ENCODE assay signal across 15 mouse cellular contexts in the genomic region with DNA sequence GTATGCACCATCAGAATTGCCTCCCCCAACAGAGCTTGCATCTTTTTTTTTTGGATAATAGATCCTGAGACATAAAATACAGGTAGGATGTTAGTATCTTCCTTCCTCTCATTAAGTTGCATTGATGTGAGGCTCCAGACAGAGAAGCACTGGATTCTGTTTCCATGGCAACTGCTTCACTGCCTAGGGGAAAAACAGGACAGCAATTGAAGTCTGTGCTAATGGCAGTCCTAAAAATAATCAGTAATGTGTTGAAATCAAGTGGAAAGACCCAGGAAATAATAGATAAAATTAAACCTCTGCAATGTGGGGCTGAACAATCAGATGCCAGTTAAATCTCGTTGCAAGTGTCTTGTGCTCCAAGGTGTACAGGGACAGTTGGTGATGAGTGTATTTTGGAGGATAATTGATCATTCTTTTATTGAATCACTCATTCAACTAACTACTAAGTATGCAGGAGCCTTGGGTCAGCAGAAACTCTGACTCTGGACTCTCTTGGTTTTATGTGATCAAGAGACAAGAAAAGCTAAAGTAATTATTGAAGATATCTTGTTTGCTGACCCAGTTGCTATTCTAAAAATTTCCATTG. TPM values are rescaled to one million over a fixed set of nuclear protein-coding genes. Genes with fewer than 3 reads are reported as not detected.
A peak's percentile ranks its signal among the peaks of the same experiment; 100 is the strongest.
DNase-seq lines count a peak whose midpoint lies in the region; ATAC-seq lines count a peak whose summit lies in the region.
"Had no signal": no experiment of that assay in that cellular context is flagged by ENCODE, and none has a peak within 500 bp of the region (broad histone marks: within the 10 kb centered on the region; RNA-seq: fewer than 3 reads in every experiment).

No protein-coding gene starts in this region.

- H3K4me2 ChIP-seq in forebrain, embryonic 12.5 days = no peak overlapping the region
- H3K4me2 ChIP-seq in hindbrain, embryonic 14.5 days (replicated peaks) = no peak overlapping the region
- H3K4me2 ChIP-seq in neural tube, embryonic 12.5 days (replicated peaks) = no peak overlapping the region
- H3K4me2 ChIP-seq: heart, embryonic 13.5 days; limb, embryonic 15.5 days had no signal

- peak; percentile 82 for DNase-seq in layer of hippocampus, adult 9-11 months
- no peak for DNase-seq in layer of hippocampus, postnatal 10 days (ENCODE audit: low spot score in 2 of 2)
- DNase-seq in hindbrain, embryonic 14.5 days (ENCODE audit: low spot score) = peak; percentile 75
- no peak for DNase-seq in MN1 (ENCODE audit: low spot score)
- DNase-seq in ovary, adult 18-20 months (ENCODE audit: low spot score) = no peak
- DNase-seq: adrenal gland, postnatal 36 days; cerebellum, adult 9-10 months; gastrocnemius, adult 2 months; kidney, postnatal 36 days; lung, postnatal 36 days had no signal

- no peak overlapping the region for H3K27ac ChIP-seq in forebrain, embryonic 12.5 days
- peak overlapping the region; percentile 81 for H3K27ac ChIP-seq in hindbrain, embryonic 14.5 days
- no peak overlapping the region for H3K27ac ChIP-seq in neural tube, embryonic 12.5 days
- H3K27ac ChIP-seq: gastrocnemius, adult 2 months; heart, embryonic 13.5 days; limb, embryonic 15.5 days had no signal

- peak; percentile 82 for ATAC-seq in forebrain, embryonic 12.5 days (ENCODE audit: low FRiP score)
- peak; percentile 85 for ATAC-seq in hindbrain, embryonic 14.5 days (ENCODE audit: low FRiP score)
- 0 out of 2 replicates have a peak, but pooled peaks have one; percentile 38 for ATAC-seq in neural tube, embryonic 12.5 days (ENCODE audit: low FRiP score, low read depth)
- ATAC-seq: intestine, embryonic 16.5 days had no signal

- no peaks in the 10 kb centered on the region for H3K9me3 ChIP-seq in forebrain, embryonic 12.5 days
- no peaks in the 10 kb centered on the region for H3K9me3 ChIP-seq in hindbrain, embryonic 14.5 days (ENCODE audit: control insufficient read depth, low read length)
- H3K9me3 ChIP-seq in neural tube, embryonic 12.5 days = no peaks in the 10 kb centered on the region
- H3K9me3 ChIP-seq: heart, embryonic 13.5 days; limb, embryonic 15.5 days had no signal

- no peak overlapping the region for H3K4me3 ChIP-seq in forebrain, embryonic 12.5 days (replicated peaks)
- no peak overlapping the region for H3K4me3 ChIP-seq in hindbrain, embryonic 14.5 days (replicated peaks; ENCODE audit: low read length)
- H3K4me3 ChIP-seq in neural tube, embryonic 12.5 days = no peak overlapping the region
- H3K4me3 ChIP-seq: gastrocnemius, adult 2 months; heart, embryonic 13.5 days; limb, embryonic 15.5 days had no signal

- no peaks in the 10 kb centered on the region for H3K27me3 ChIP-seq in forebrain, embryonic 12.5 days
- H3K27me3 ChIP-seq in hindbrain, embryonic 14.5 days (ENCODE audit: control insufficient read depth, insufficient read depth, low read length) = no peaks in the 10 kb centered on the region
- H3K27me3 ChIP-seq in neural tube, embryonic 12.5 days (replicated peaks) = no peaks in the 10 kb centered on the region
- H3K27me3 ChIP-seq: heart, embryonic 13.5 days; limb, embryonic 15.5 days had no signal

- no peak overlapping the region for H3K9ac ChIP-seq in forebrain, embryonic 12.5 days
- no peak overlapping the region for H3K9ac ChIP-seq in hindbrain, embryonic 14.5 days
- no peak overlapping the region for H3K9ac ChIP-seq in neural tube, embryonic 12.5 days
- H3K9ac ChIP-seq: heart, embryonic 13.5 days; limb, embryonic 15.5 days had no signal

- no peaks in the 10 kb centered on the region for H3K36me3 ChIP-seq in forebrain, embryonic 12.5 days (replicated peaks)
- no peaks in the 10 kb centered on the region for H3K36me3 ChIP-seq in hindbrain, embryonic 14.5 days (replicated peaks; ENCODE audit: control insufficient read depth, insufficient read depth)
- H3K36me3 ChIP-seq in neural tube, embryonic 12.5 days = no peaks in the 10 kb centered on the region
- H3K36me3 ChIP-seq: heart, embryonic 13.5 days; limb, embryonic 15.5 days had no signal

- WGBS in forebrain, embryonic 12.5 days = 32% methylated on average over 1 of the region's 1 CpGs
- WGBS in hindbrain, embryonic 14.5 days = 18% methylated on average over 1 of the region's 1 CpGs
- 53% methylated on average over 1 of the region's 1 CpGs for WGBS in neural tube, embryonic 12.5 days

- peaks cover 9% of the 10 kb centered on the region for H3K4me1 ChIP-seq in forebrain, embryonic 12.5 days
- peaks cover 20% of the 10 kb centered on the region for H3K4me1 ChIP-seq in hindbrain, embryonic 14.5 days (replicated peaks; ENCODE audit: control insufficient read depth, insufficient read depth, low read length)
- H3K4me1 ChIP-seq in neural tube, embryonic 12.5 days = 0 out of 2 replicates have a peak, but pooled peaks cover 5% of the 10 kb centered on the region
- H3K4me1 ChIP-seq: heart, embryonic 13.5 days; limb, embryonic 15.5 days had no signal

RNA-seq across cellular contexts. Expression of a gene that starts 14.6 kb away (rescaled TPM):
- 10 to 100 TPM in 1 of 2 experiments, 1 to 10 TPM in 1; 8.7 to 10.4 TPM for total RNA-seq in layer of hippocampus, postnatal 10 days (2021)
- polyA plus RNA-seq in forebrain, embryonic 12.5 days (2016; fragmentation: Nextera tagmentation; extraction: Ambion mirVana) = 3.7 and 4.3 TPM in 2 replicates
- polyA plus RNA-seq in hindbrain, embryonic 14.5 days (2014; fragmentation: Nextera tagmentation; extraction: Ambion mirVana) = 1.2 and 2.0 TPM in 2 replicates
- polyA plus RNA-seq in neural tube, embryonic 12.5 days (2016; fragmentation: Nextera tagmentation; extraction: Ambion mirVana) = 2.2 and 2.4 TPM in 2 replicates

RNA-seq across cellular contexts. Expression of a gene that starts 17.1 kb away (rescaled TPM):
- total RNA-seq in layer of hippocampus, postnatal 10 days (2021) = 1 to 10 TPM; 4.9 to 5.7 TPM
- polyA plus RNA-seq in forebrain, embryonic 12.5 days (2016; fragmentation: Nextera tagmentation; extraction: Ambion mirVana) = 1.4 TPM in 2 replicates
- polyA plus RNA-seq in hindbrain, embryonic 14.5 days (2014; fragmentation: Nextera tagmentation; extraction: Ambion mirVana) = 1.7 and 4.8 TPM in 2 replicates
- 6.5 and 7.9 TPM in 2 replicates for polyA plus RNA-seq in neural tube, embryonic 12.5 days (2016; fragmentation: Nextera tagmentation; extraction: Ambion mirVana)

Comparison
In these comparisons a context has a peak if more than half of its experiments do, and no peak if none do; other contexts are left out.
1. DNase-seq: peak in layer of hippocampus, adult 9-11 months (single experiment) and hindbrain, embryonic 14.5 days (single experiment); none in layer of hippocampus, postnatal 10 days (0 of 2), MN1 (single experiment) and ovary, adult 18-20 months (single experiment).
2. Peak in every context shown above with its lines, with median percentiles within 50 percentile points of each other: ATAC-seq.